Mouse (Mus musculus): ENCODE measurements around the gene Cldn7. TPM values are rescaled to one million over a fixed set of nuclear protein-coding genes. Genes with fewer than 3 reads are reported as not detected.

Cldn7 gene
- polyA plus RNA-seq, 1 experiment from 2014 or later: 1,377 TPM

GRCm38 (mm10) chr11:69937834-69938233, 26.7 kb upstream of the Cldn7 start:
- 76% methylated on average over 5 of the region's 5 CpGs for WGBS
- Histone ChIP-seq H3K4me3 (ENCODE audit: low read length) (no peak overlapping the region), H3K27me3 (replicated peaks; ENCODE audit: control insufficient read depth, insufficient read depth, low read length) (0 out of 2 replicates have a peak, but pooled peaks cover 3% of the 10 kb centered on the region), H3K9ac (ENCODE audit: low read depth, low read length) (0 out of 2 replicates have a peak overlapping the region, but pooled peaks have one; percentile 22), H3K27ac (ENCODE audit: low read length) (0 out of 2 replicates have a peak overlapping the region, but pooled peaks have one; percentile 46), H3K9me3 (ENCODE audit: control insufficient read depth, low read length) (no peaks in the 10 kb centered on the region), H3K36me3 (ENCODE audit: control insufficient read depth, insufficient read depth, low read length) (no peaks in the 10 kb centered on the region), H3K4me1 (ENCODE audit: control insufficient read depth, insufficient read depth, low read length) (peaks cover 35% of the 10 kb centered on the region), H3K4me2 (ENCODE audit: low read depth, low read length) (no peak overlapping the region)
- no peak for ATAC-seq

GRCm38 (mm10) chr11:69938401-69938979, 26.1 kb upstream of the Cldn7 start:
- no peaks in the 10 kb centered on the region for H3K9me3 ChIP-seq (ENCODE audit: control insufficient read depth, low read length)
- 27% methylated on average over 9 of the region's 9 CpGs for WGBS
- H3K9ac ChIP-seq (ENCODE audit: low read depth, low read length): no peak overlapping the region
- no peak for ATAC-seq
- H3K4me3 ChIP-seq (ENCODE audit: low read length): no peak overlapping the region
- no peak overlapping the region for H3K27ac ChIP-seq (ENCODE audit: low read length)
- H3K4me2 ChIP-seq (ENCODE audit: low read depth, low read length): no peak overlapping the region
- H3K36me3 ChIP-seq (ENCODE audit: control insufficient read depth, insufficient read depth, low read length): no peaks in the 10 kb centered on the region
- 0 out of 2 replicates have a peak, but pooled peaks cover 3% of the 10 kb centered on the region for H3K27me3 ChIP-seq (replicated peaks; ENCODE audit: control insufficient read depth, insufficient read depth, low read length)
- H3K4me1 ChIP-seq (ENCODE audit: control insufficient read depth, insufficient read depth, low read length): peaks cover 35% of the 10 kb centered on the region

- WGBS: 68% methylated on average over 5 of the region's 5 CpGs
- no peak overlapping the region for H3K4me3 ChIP-seq (ENCODE audit: low read length)
Measured at GRCm38 (mm10) chr11:69939181-69939580, 25.4 kb upstream of the Cldn7 start.

GRCm38 (mm10) chr11:69939731-69940130, 24.8 kb upstream of the Cldn7 start:
- 0 out of 2 replicates have a peak, but pooled peaks cover 3% of the 10 kb centered on the region for H3K27me3 ChIP-seq (replicated peaks; ENCODE audit: control insufficient read depth, insufficient read depth, low read length)
- ATAC-seq: no peak
- WGBS: 94% methylated on average over 17 of the region's 17 CpGs

More at GRCm38 (mm10) chr11:69939181-69939580, 25.4 kb upstream of the Cldn7 start:
- Histone ChIP-seq H3K9ac (ENCODE audit: low read depth, low read length) (no peak overlapping the region), H3K27me3 (replicated peaks; ENCODE audit: control insufficient read depth, insufficient read depth, low read length) (0 out of 2 replicates have a peak, but pooled peaks cover 3% of the 10 kb centered on the region), H3K4me2 (ENCODE audit: low read depth, low read length) (no peak overlapping the region), H3K36me3 (ENCODE audit: control insufficient read depth, insufficient read depth, low read length) (no peaks in the 10 kb centered on the region; the same call in 1 of the 2 replicates), H3K27ac (ENCODE audit: low read length) (no peak overlapping the region), H3K9me3 (ENCODE audit: control insufficient read depth, low read length) (no peaks in the 10 kb centered on the region), H3K4me1 (ENCODE audit: control insufficient read depth, insufficient read depth, low read length) (peaks cover 35% of the 10 kb centered on the region)
- no peak for ATAC-seq

GRCm38 (mm10) chr11:69940962-69941361, 23.6 kb upstream of the Cldn7 start:
- Histone ChIP-seq H3K4me3 (ENCODE audit: low read length) (no peak overlapping the region), H3K9me3 (ENCODE audit: control insufficient read depth, low read length) (no peaks in the 10 kb centered on the region), H3K9ac (ENCODE audit: low read depth, low read length) (no peak overlapping the region), H3K4me2 (ENCODE audit: low read depth, low read length) (no peak overlapping the region), H3K27me3 (replicated peaks; ENCODE audit: control insufficient read depth, insufficient read depth, low read length) (0 out of 2 replicates have a peak, but pooled peaks cover 3% of the 10 kb centered on the region), H3K27ac (ENCODE audit: low read length) (no peak overlapping the region), H3K36me3 (ENCODE audit: control insufficient read depth, insufficient read depth, low read length) (no peaks in the 10 kb centered on the region; the same call in 1 of the 2 replicates), H3K4me1 (ENCODE audit: control insufficient read depth, insufficient read depth, low read length) (peaks cover 23% of the 10 kb centered on the region)
- 67% methylated on average over 4 of the region's 4 CpGs for WGBS
- no peak for ATAC-seq

More at GRCm38 (mm10) chr11:69939731-69940130, 24.8 kb upstream of the Cldn7 start:
- Histone ChIP-seq H3K4me2 (ENCODE audit: low read depth, low read length) (no peak overlapping the region), H3K9me3 (ENCODE audit: control insufficient read depth, low read length) (no peaks in the 10 kb centered on the region), H3K36me3 (ENCODE audit: control insufficient read depth, insufficient read depth, low read length) (no peaks in the 10 kb centered on the region; the same call in 1 of the 2 replicates), H3K27ac (ENCODE audit: low read length) (no peak overlapping the region), H3K4me3 (ENCODE audit: low read length) (no peak overlapping the region), H3K9ac (ENCODE audit: low read depth, low read length) (no peak overlapping the region), H3K4me1 (ENCODE audit: control insufficient read depth, insufficient read depth, low read length) (peaks cover 32% of the 10 kb centered on the region)

- WGBS: 76% methylated on average over 13 of the region's 13 CpGs
- no peaks in the 10 kb centered on the region for H3K27me3 ChIP-seq (replicated peaks; ENCODE audit: control insufficient read depth, insufficient read depth, low read length)
- no peaks in the 10 kb centered on the region; the same call in 1 of the 2 replicates for H3K36me3 ChIP-seq (ENCODE audit: control insufficient read depth, insufficient read depth, low read length)
- H3K4me3 ChIP-seq (ENCODE audit: low read length): no peak overlapping the region
- no peak for ATAC-seq
- no peak overlapping the region for H3K27ac ChIP-seq (ENCODE audit: low read length)
- H3K9me3 ChIP-seq (ENCODE audit: control insufficient read depth, low read length): no peaks in the 10 kb centered on the region
- H3K9ac ChIP-seq (ENCODE audit: low read depth, low read length): no peak overlapping the region
- no peak overlapping the region for H3K4me2 ChIP-seq (ENCODE audit: low read depth, low read length)
- peaks cover 6% of the 10 kb centered on the region for H3K4me1 ChIP-seq (ENCODE audit: control insufficient read depth, insufficient read depth, low read length)
Measured at GRCm38 (mm10) chr11:69945216-69945615, 19.4 kb upstream of the Cldn7 start.

GRCm38 (mm10) chr11:69945997-69946891, 18.3 kb upstream of the Cldn7 start:
- ATAC-seq: no peak
- no peaks in the 10 kb centered on the region; the same call in 1 of the 2 replicates for H3K36me3 ChIP-seq (ENCODE audit: control insufficient read depth, insufficient read depth, low read length)
- H3K9ac ChIP-seq (ENCODE audit: low read depth, low read length): 0 out of 2 replicates have a peak overlapping the region, but pooled peaks have one; percentile 21
- 86% methylated on average over 18 of the region's 18 CpGs for WGBS
- peaks cover 6% of the 10 kb centered on the region for H3K4me1 ChIP-seq (ENCODE audit: control insufficient read depth, insufficient read depth, low read length)
- H3K4me3 ChIP-seq (ENCODE audit: low read length): peak overlapping the region; percentile 53; the same call in 1 of the 2 replicates
- no peaks in the 10 kb centered on the region for H3K9me3 ChIP-seq (ENCODE audit: control insufficient read depth, low read length)
- H3K4me2 ChIP-seq (ENCODE audit: low read depth, low read length): peak overlapping the region; percentile 83
- H3K27me3 ChIP-seq (replicated peaks; ENCODE audit: control insufficient read depth, insufficient read depth, low read length): no peaks in the 10 kb centered on the region
- H3K27ac ChIP-seq (ENCODE audit: low read length): 0 out of 2 replicates have a peak overlapping the region, but pooled peaks have one; percentile 53

- H3K4me2 ChIP-seq (ENCODE audit: low read depth, low read length): peak overlapping the region; percentile 83
- no peaks in the 10 kb centered on the region for H3K9me3 ChIP-seq (ENCODE audit: control insufficient read depth, low read length)
- H3K27me3 ChIP-seq (replicated peaks; ENCODE audit: control insufficient read depth, insufficient read depth, low read length): no peaks in the 10 kb centered on the region
- peak overlapping the region; percentile 54 for H3K9ac ChIP-seq (ENCODE audit: low read depth, low read length)
- ATAC-seq: peak; percentile 26
- no peaks in the 10 kb centered on the region; the same call in 1 of the 2 replicates for H3K36me3 ChIP-seq (ENCODE audit: control insufficient read depth, insufficient read depth, low read length)
- peaks cover 6% of the 10 kb centered on the region for H3K4me1 ChIP-seq (ENCODE audit: control insufficient read depth, insufficient read depth, low read length)
- peak overlapping the region; percentile 53 for H3K27ac ChIP-seq (ENCODE audit: low read length)
- 3% methylated on average over 29 of the region's 29 CpGs for WGBS
- peak overlapping the region; percentile 53 for H3K4me3 ChIP-seq (ENCODE audit: low read length)
Measured at GRCm38 (mm10) chr11:69947337-69948065, 17.1 kb upstream of the Cldn7 start.
